Mouse (Mus musculus) lung, embryonic 15.5 days (tissue): ENCODE measurements around the gene Mfn1. TPM values are rescaled to one million over a fixed set of nuclear protein-coding genes. Genes with fewer than 3 reads are reported as not detected.
A peak's percentile ranks its signal among the peaks of the same experiment; 100 is the strongest.

Source experiments
- ATAC-seq: fragments of 200-750 bp; cut with Nextera tagmentation; 2 replicates; pipeline ENCODE4 v1.8.0; 2017; ENCODE audit warnings: moderate number of reproducible peaks, borderline replicate concordance; ENCODE audit not compliant: low FRiP score, low TSS enrichment; ENCODE audit errors: extremely low read depth
- H3K27ac ChIP-seq: fragments of 300-500 bp; sonication (generic); 2 replicates; pipeline ENCODE4 v1.5.1; 2015; ENCODE audit warnings: moderate library complexity, mild to moderate bottlenecking, inconsistent platforms
- H3K27me3 ChIP-seq: fragments of 300-500 bp; sonication (generic); 2 replicates; pipeline ENCODE4 v1.6.1; 2015; ENCODE audit warnings: inconsistent platforms
- H3K36me3 ChIP-seq: fragments of 300-500 bp; sonication (generic); 2 replicates; pipeline ENCODE4 v1.6.1; 2015; ENCODE audit warnings: inconsistent platforms
- H3K4me1 ChIP-seq: fragments of 300-500 bp; sonication (generic); 2 replicates; pipeline ENCODE4 v1.6.1; 2015; ENCODE audit warnings: inconsistent platforms
- H3K4me2 ChIP-seq: fragments of 300-500 bp; sonication (generic); 2 replicates; pipeline ENCODE4 v1.6.1; 2015; ENCODE audit warnings: inconsistent platforms, mild to moderate bottlenecking, moderate library complexity
- H3K4me3 ChIP-seq: fragments of 300-500 bp; sonication (generic); 2 replicates; pipeline ENCODE4 v1.5.1; 2015; ENCODE audit warnings: mild to moderate bottlenecking, inconsistent platforms
- H3K9ac ChIP-seq: fragments of 300-500 bp; sonication (generic); 2 replicates; pipeline ENCODE4 v1.6.1; 2015; ENCODE audit warnings: inconsistent platforms
- H3K9me3 ChIP-seq: fragments of 300-500 bp; sonication (generic); 2 replicates; pipeline ENCODE4 v1.6.1; 2016; ENCODE audit warnings: inconsistent platforms
- WGBS: fragments of 180-500 bp; shearing (Covaris S2); methylation state at CpG from one replicate; pipeline ENCODE4 v1.1.7; 2015; 5-methylcytosine and 5-hydroxymethylcytosine counted together
- polyA plus RNA-seq: library from polyadenylated mRNA; unstranded; fragments of >200 nt; fragmentation: Nextera tagmentation; extraction: Ambion mirVana; gene quantifications from 2 replicates; pipeline ENCODE4 v1.2.1, GENCODE M21; 2015

The Mfn1 gene
- polyA plus RNA-seq, 1 experiment from 2014 or later = 36.1 TPM

DNA sequence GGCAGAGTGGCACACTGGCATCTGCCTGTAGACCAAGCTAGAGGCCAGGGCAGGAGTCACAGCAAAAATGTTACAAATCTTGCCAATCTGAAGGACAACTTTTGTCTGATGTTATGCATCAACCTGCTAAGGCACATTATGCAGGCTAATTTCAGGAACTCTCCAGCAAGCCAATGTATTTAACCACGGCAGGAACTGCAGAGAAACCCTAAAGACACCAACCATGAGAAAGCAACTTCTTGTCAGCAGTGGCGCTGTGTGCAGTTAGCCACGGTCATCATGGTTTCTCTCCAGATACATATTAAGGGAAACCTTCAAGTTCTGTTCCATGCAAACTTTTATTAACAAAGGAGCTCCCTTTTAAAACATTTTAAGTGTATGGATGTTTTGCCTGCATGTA, 52.6 kb downstream of the Mfn1 start:
- no peaks in the 10 kb centered on the region for H3K9me3 ChIP-seq
- H3K4me2 ChIP-seq = no peak overlapping the region
- peaks cover 47% of the 10 kb centered on the region; the same call in 1 of the 2 replicates for H3K36me3 ChIP-seq
- H3K4me1 ChIP-seq = no peaks in the 10 kb centered on the region
- no peak overlapping the region for H3K4me3 ChIP-seq
- H3K27me3 ChIP-seq = no peaks in the 10 kb centered on the region
- H3K27ac ChIP-seq = no peak overlapping the region
- H3K9ac ChIP-seq = no peak overlapping the region
- WGBS = 85% methylated on average over 3 of the region's 3 CpGs
- ATAC-seq = no peak

DNA sequence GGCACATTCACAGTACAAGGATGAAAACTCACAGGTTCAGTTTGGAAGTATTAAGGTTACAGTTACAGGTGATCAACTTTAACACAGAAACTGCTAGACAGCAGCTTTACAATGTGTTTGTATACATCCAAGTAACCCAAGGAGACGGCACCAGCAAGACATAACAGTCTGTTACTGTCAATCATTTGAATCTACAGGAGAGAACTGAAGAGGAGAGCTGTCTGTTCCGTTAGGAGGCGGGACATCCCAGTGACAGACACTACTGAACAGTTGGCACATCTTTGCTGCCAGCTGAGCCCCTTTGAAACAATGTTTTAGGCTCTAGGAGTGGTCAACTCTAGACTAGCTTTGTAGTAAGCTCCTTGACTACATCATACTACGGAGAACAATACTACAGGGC, 54.2 kb downstream of the Mfn1 start:
- peaks cover 53% of the 10 kb centered on the region; the same call in 1 of the 2 replicates for H3K36me3 ChIP-seq
- H3K27ac ChIP-seq = no peak overlapping the region

DNA sequence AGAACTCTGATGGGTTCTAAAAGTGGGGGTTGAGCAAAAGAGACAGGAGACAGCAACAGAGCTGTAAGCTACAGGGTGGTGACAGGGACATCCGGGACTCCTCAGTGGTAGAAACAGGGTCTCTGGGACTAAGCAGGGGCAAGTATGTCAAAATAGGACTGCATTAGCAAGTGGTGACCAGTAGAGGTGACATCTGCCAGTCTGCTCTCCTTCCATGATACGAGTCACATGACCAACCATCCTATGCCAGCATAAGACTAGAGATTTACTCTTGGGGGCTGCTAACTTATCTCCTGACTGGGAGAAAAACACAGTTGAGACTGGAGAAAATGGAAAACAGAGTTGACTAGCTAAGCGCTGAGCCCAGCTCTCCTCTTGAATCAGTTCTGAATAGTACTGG, 57.0 kb downstream of the Mfn1 start:
- 90% methylated on average over 3 of the region's 3 CpGs for WGBS
- H3K9me3 ChIP-seq = no peaks in the 10 kb centered on the region
- H3K4me3 ChIP-seq = no peak overlapping the region
- no peak overlapping the region for H3K4me2 ChIP-seq
- ATAC-seq = no peak
- H3K36me3 ChIP-seq = peaks cover 59% of the 10 kb centered on the region; the same call in 1 of the 2 replicates
- no peak overlapping the region for H3K9ac ChIP-seq
- H3K4me1 ChIP-seq = no peaks in the 10 kb centered on the region
- no peaks in the 10 kb centered on the region for H3K27me3 ChIP-seq
- no peak overlapping the region for H3K27ac ChIP-seq

More for the DNA sequence above, 54.2 kb downstream of the Mfn1 start:
- no peak overlapping the region for H3K4me3 ChIP-seq
- no peaks in the 10 kb centered on the region for H3K9me3 ChIP-seq
- no peak overlapping the region for H3K4me2 ChIP-seq
- H3K9ac ChIP-seq = no peak overlapping the region
- ATAC-seq = no peak
- 87% methylated on average over 4 of the region's 4 CpGs for WGBS
- no peaks in the 10 kb centered on the region for H3K4me1 ChIP-seq
- no peaks in the 10 kb centered on the region for H3K27me3 ChIP-seq

DNA sequence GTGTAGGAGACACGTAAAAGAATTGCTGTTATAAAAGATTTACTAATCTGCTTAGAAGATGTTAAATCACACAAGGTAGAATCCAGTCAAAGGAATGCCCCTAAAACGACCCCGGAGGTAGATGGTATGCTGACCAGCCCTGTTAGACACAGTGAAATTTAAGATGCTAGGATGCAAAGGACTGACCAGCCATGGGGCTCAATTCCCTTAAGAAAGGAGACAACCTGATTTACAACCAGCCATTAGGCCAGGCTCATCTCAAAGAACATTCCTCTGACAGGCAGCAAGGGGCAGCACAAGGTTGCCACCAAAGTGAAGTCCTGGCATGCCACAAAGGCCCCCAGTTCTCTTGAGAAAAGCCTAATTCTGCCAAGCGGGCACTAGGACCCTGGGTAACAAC, 65.8 kb downstream of the Mfn1 start:
- Histone ChIP-seq H3K4me2 (no peak overlapping the region), H3K27me3 (no peaks in the 10 kb centered on the region), H3K4me3 (no peak overlapping the region), H3K27ac (no peak overlapping the region), H3K36me3 (no peaks in the 10 kb centered on the region), H3K4me1 (no peaks in the 10 kb centered on the region), H3K9me3 (no peaks in the 10 kb centered on the region), H3K9ac (no peak overlapping the region)
- no peak for ATAC-seq
- 72% methylated on average over 4 of the region's 4 CpGs for WGBS

DNA sequence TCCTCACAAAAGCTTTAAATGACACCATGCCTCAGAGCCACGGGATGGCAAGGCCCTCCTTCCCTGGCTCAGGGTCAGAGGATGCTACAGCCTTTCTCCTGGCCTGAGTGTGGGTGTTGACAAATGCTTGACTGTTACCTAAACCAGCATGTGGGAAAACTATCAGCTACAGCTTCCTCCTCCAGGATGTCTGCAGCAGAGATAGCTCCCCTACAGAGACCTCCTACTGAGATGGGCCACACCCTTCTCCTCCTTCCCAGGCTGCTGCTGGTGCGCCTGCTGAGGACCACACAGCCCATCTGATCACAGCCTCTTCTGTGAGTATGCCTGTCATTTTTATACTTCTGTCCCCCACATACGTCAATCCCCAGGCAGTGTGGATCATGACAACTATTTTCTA, 70.1 kb downstream of the Mfn1 start:
- no peaks in the 10 kb centered on the region for H3K9me3 ChIP-seq
- H3K27me3 ChIP-seq = no peaks in the 10 kb centered on the region
- H3K36me3 ChIP-seq = no peaks in the 10 kb centered on the region
- H3K4me1 ChIP-seq = no peaks in the 10 kb centered on the region
- H3K27ac ChIP-seq = no peak overlapping the region
- H3K9ac ChIP-seq = no peak overlapping the region
- ATAC-seq = no peak
- no peak overlapping the region for H3K4me2 ChIP-seq
- H3K4me3 ChIP-seq = no peak overlapping the region
- WGBS = 52% methylated on average over 3 of the region's 3 CpGs

DNA sequence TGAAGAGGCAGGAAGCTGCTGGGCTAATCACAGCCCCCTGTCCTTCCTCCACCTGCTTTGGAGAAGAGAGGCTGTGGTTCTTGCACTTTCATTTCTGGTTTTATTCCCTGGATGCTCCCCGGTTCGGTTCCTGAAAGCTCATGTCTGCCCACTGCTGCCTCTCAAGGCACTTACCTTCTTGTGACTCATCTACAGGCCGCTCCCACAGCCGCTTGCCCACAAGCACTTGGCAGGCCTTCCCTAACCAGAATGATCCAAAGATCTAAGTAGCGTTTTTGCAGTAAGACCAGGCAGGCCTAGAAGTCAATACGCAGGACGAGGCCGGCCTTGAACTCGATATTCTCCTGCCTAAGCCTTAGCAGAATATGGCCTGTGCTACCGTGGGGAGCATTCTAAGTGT, 71.8 kb downstream of the Mfn1 start:
- no peaks in the 10 kb centered on the region for H3K4me1 ChIP-seq
- no peak overlapping the region for H3K4me2 ChIP-seq
- no peak overlapping the region for H3K27ac ChIP-seq
- H3K36me3 ChIP-seq = no peaks in the 10 kb centered on the region
- H3K9me3 ChIP-seq = no peaks in the 10 kb centered on the region
- no peak for ATAC-seq
- no peaks in the 10 kb centered on the region for H3K27me3 ChIP-seq
- no peak overlapping the region for H3K4me3 ChIP-seq
- 86% methylated on average over 10 of the region's 10 CpGs for WGBS
- H3K9ac ChIP-seq = no peak overlapping the region

DNA sequence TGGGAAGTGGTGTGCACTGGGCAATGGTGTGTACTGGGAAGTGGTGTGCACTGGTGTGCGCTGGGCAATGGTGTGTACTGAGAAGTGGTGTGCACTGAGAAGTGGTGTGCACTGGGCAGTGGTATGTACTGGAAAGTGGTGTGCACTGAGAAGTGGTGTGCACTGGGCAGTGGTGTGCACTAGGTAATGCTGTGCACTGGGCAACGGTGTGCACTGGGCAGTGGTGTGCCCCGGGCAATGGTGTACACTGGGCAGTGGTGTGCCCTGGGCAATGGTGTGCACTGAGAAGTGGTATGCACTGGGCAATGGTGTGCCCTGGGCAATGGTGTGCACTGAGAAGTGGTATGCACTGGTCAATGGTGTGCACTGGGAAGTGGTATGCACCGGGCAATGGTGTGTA, 80.0 kb downstream of the Mfn1 start:
- H3K4me1 ChIP-seq = 0 out of 2 replicates have a peak, but pooled peaks cover 6% of the 10 kb centered on the region
- no peak overlapping the region for H3K9ac ChIP-seq
- H3K36me3 ChIP-seq = no peaks in the 10 kb centered on the region
- ATAC-seq = no peak
- 94% methylated on average over 4 of the region's 4 CpGs for WGBS
- no peak overlapping the region for H3K4me2 ChIP-seq
- H3K27me3 ChIP-seq = no peaks in the 10 kb centered on the region
- no peak overlapping the region for H3K27ac ChIP-seq
- H3K9me3 ChIP-seq = no peaks in the 10 kb centered on the region
- H3K4me3 ChIP-seq = no peak overlapping the region

DNA sequence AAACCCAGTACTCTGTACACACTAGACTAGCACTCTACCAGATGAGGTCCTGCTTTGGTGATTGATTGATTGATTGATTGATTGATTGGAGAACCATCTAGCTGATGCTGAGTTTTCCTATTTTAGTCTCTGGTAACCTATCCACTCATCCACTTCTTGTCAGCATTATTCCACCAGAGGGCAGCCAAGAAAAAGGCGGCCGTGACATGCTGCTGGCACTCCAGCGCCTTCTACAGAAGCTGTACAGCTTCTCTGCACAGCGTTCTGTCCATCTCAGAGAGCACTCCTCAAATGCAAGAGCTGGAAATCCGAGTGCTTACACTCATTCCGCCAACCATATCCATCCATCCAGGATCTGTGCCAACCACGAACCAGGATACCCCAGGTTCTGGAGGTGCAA, 81.3 kb downstream of the Mfn1 start:
- Histone ChIP-seq H3K4me3 (no peak overlapping the region), H3K4me1 (0 out of 2 replicates have a peak, but pooled peaks cover 10% of the 10 kb centered on the region), H3K27me3 (no peaks in the 10 kb centered on the region), H3K9me3 (no peaks in the 10 kb centered on the region), H3K9ac (no peak overlapping the region), H3K36me3 (no peaks in the 10 kb centered on the region), H3K4me2 (no peak overlapping the region), H3K27ac (no peak overlapping the region)
- peak; percentile 60; the same call in 1 of the 2 replicates for ATAC-seq
- WGBS = 23% methylated on average over 7 of the region's 7 CpGs

DNA sequence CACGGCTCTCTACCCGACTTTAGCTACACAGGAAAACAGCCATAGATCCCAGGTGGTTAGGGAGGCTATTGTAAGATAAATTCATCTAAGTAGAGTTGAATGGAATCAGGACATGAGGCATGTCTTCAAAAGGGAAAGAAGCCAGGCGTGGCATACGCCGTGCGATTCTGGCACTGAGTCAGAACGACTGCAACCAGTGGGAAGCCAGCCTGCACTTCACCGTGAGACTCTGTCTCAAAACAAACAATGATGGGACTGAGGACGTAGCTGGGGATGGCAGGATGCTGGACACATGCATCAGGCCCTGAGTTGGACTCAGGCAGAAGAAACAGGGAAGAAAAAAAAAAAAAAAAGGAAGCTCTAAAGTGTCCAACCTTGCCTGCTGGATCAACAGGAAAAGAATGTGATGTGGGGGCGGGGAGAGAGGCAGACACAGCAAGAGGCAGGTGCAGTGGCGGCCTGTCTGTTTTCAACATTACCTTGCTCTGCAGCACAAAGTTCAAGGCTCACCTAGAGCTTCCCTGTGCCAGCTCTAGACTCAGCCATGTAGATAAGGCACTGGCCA, 82.4 kb downstream of the Mfn1 start:
- Histone ChIP-seq H3K4me3 (no peak overlapping the region), H3K4me1 (0 out of 2 replicates have a peak, but pooled peaks cover 10% of the 10 kb centered on the region), H3K36me3 (no peaks in the 10 kb centered on the region), H3K4me2 (no peak overlapping the region), H3K27ac (no peak overlapping the region), H3K9ac (no peak overlapping the region), H3K27me3 (no peaks in the 10 kb centered on the region), H3K9me3 (no peaks in the 10 kb centered on the region)
- 60% methylated on average over 11 of the region's 11 CpGs for WGBS
- no peak for ATAC-seq

DNA sequence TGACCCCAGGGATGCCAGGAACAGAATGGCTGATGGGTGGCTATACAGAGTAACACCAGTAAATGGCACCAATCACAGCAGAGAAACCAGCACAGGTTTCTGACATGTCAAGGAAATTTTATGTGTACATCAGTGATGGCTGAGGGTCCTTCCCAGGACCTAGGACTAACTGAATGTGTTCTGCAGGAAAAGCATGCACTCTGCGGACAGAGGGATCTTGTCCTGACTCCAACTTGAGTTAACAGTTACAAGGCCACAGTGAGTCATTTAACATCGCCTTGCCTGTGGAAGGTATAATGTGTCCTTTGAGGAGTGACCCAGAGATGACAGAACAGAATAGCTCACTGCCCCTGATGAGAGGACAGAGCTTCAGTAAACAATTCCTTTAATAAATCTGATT, 85.5 kb downstream of the Mfn1 start:
- H3K4me2 ChIP-seq = peak overlapping the region; percentile 80
- no peak overlapping the region for H3K27ac ChIP-seq
- no peaks in the 10 kb centered on the region for H3K36me3 ChIP-seq
- no peak overlapping the region for H3K9ac ChIP-seq
- 57% methylated on average over 2 of the region's 2 CpGs for WGBS
- 0 out of 2 replicates have a peak, but pooled peaks cover 15% of the 10 kb centered on the region for H3K4me1 ChIP-seq
- no peak for ATAC-seq
- no peak overlapping the region for H3K4me3 ChIP-seq
- H3K27me3 ChIP-seq = no peaks in the 10 kb centered on the region
- H3K9me3 ChIP-seq = no peaks in the 10 kb centered on the region

DNA sequence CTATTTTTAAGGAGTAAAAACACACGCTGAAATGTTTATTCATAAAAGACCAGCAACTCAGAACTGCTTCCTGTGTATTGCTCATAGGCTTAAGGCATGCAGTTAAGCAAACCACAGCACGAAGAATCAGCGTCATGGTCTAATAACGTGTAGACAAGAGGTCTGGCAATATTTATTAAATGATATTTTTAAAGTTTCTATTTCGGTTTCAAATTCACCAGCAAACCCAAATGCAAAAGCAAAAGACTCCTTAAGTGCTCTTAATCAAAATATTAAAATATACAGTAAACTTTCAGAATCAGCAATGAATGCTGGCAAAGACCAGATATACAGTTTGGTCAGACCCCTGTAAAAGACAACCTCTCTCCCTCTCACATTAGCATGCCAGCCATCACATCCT, 86.1 kb downstream of the Mfn1 start:
- Histone ChIP-seq H3K27ac (no peak overlapping the region), H3K4me2 (peak overlapping the region; percentile 80), H3K36me3 (no peaks in the 10 kb centered on the region), H3K4me1 (0 out of 2 replicates have a peak, but pooled peaks cover 15% of the 10 kb centered on the region), H3K9me3 (no peaks in the 10 kb centered on the region), H3K9ac (peak overlapping the region; percentile 60; the same call in 1 of the 2 replicates), H3K27me3 (no peaks in the 10 kb centered on the region), H3K4me3 (peak overlapping the region; percentile 70)
- no peak for ATAC-seq
- 26% methylated on average over 5 of the region's 5 CpGs for WGBS

DNA sequence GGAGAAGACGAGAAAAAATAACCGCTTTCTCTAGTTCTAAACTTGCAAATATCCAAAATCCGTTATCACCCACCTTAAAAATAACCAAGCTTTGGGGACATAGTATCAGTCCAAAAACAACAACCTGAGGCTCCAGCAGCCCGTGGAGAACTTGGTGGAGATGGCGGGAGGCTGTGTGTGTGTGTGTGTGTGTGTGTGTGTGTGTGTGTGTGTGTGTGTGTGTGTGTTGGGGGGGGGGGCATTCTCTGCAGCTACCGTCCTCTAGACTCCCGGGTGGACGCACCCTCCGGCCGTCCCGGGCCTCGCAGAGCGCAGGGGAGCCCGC, 86.7 kb downstream of the Mfn1 start:
- ATAC-seq = no peak
- Histone ChIP-seq H3K4me3 (peak overlapping the region; percentile 70), H3K9me3 (no peaks in the 10 kb centered on the region), H3K36me3 (no peaks in the 10 kb centered on the region), H3K27me3 (no peaks in the 10 kb centered on the region), H3K4me2 (peak overlapping the region; percentile 80), H3K27ac (peak overlapping the region; percentile 82), H3K4me1 (0 out of 2 replicates have a peak, but pooled peaks cover 15% of the 10 kb centered on the region), H3K9ac (peak overlapping the region; percentile 60)
- WGBS = 11% methylated on average over 7 of the region's 14 CpGs
